Mouse (Mus musculus) CH12.LX (cell line): Measurements from ENCODE around the gene Mutyh.
"Not testable (repeated sequence)": the region's sequence is repeated elsewhere in the genome, so short reads cannot be mapped to it uniquely, and the experiment has no call there.

Source experiments
- CTCF ChIP-seq, 2 experiments: IDR thresholded peaks in 1 of 2; conservative IDR thresholded peaks in 1 of 2; 2 replicates each; pipeline ENCODE4 v1.5.1; 2011 to 2012; ENCODE audit warnings: low read depth in 2 of 2, low read length in 2 of 2, improper control_type of control experiment in 1 of 2, inconsistent platforms in 1 of 2, mild to moderate bottlenecking in 1 of 2, moderate library complexity in 1 of 2
- GABPA ChIP-seq: IDR thresholded peaks from 2 replicates; pipeline ENCODE4 v1.6.1; 2012; ENCODE audit warnings: low read depth, low read length, improper control_type of control experiment, inconsistent platforms; ENCODE audit not compliant: insufficient replicate concordance
- POLR2A ChIP-seq: IDR thresholded peaks from 2 replicates; pipeline ENCODE4 v1.6.1; 2011; ENCODE audit warnings: low read depth, mild to moderate bottlenecking, improper control_type of control experiment, low read length
- RAD21 ChIP-seq: IDR thresholded peaks from 2 replicates; pipeline ENCODE4 v1.6.1; 2011; ENCODE audit warnings: low read depth, mild to moderate bottlenecking, low read length, improper control_type of control experiment, moderate library complexity
- RCOR1 ChIP-seq: conservative IDR thresholded peaks from 2 replicates; pipeline ENCODE4 v1.6.1; 2012; ENCODE audit warnings: low read depth, mild to moderate bottlenecking, inconsistent platforms, low read length, improper control_type of control experiment

DNA sequence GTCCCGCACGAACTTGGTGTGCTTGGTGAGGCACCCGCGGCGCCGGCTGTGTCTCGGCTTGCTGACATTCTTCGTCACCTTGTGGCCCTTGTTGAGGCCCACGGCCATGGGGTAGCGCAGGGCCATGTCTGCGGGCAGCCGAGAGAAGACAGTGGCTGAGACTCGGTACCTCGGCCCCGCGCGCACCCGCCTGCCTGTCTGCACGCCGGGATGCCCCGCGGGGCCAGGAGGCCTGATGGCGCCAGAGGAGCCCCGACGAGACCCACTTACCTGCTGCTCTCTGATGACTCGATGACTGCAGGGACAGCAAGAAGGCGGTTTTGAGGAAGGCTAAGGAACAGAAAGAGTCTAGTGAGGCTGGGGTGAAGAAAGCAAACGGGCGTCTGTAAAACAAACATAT lies 32.6 kb downstream of the Mutyh start:
- TF ChIP-seq POLR2A; CTCF (conservative IDR thresholded peaks at IDR 0.05 in 1 of 2, IDR thresholded peaks at IDR 0.05 in 1 of 2; ENCODE audit: low read depth in 2 of 2, low read length in 2 of 2); RCOR1; RAD21; GABPA: not testable (repeated sequence)
